Mouse (Mus musculus): ENCODE measurements around the gene Pdgfa. TPM values are rescaled to one million over a fixed set of nuclear protein-coding genes. Genes with fewer than 3 reads are reported as not detected.
A peak's percentile ranks its signal among the peaks of the same experiment; 100 is the strongest.

Pdgfa gene
- total RNA-seq, 2 experiments from 2014 or later = 20.1 to 33.5 TPM

DNA sequence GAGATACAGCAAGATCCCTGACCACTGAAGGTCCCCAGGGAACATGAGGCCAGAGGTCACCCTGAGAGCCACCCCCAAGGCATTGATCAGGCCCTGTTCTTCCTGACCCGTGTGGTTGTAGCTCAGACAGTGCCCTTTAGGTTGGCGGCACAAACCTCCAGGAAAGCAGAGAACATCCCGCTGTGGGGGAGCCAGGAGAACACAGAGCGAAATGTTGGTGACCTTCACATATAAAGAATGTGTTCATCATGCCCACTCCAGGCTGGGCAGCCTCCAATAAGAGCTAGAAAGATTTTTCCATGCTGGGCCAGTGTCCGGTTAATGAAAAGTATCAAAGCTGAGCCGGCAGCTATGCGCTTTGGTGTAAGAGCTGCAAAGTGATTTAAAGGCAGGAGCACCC, 43.2 kb downstream of the Pdgfa start:
- no peak for DNase-seq

DNA sequence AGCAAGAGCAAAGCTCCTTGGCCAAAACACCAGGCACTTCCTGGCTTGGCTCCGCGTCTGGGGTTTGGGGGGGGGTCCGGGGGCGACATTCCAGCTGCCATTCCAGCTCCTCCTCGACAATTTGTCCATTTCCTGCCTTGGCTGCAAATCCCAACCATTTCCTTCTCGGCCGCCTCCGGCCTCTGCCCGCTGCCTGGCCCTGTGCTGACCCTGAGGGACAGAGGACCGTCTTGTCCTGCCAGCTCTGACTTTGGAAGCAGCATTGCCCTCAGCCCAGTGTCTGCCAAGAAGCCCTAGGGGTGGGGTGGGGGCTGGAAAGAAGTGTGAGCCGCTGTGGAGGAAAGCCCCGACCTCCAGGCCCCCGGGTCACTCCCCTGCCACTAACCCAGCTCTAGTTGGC, 44.2 kb downstream of the Pdgfa start:
- DNase-seq = no peak

DNA sequence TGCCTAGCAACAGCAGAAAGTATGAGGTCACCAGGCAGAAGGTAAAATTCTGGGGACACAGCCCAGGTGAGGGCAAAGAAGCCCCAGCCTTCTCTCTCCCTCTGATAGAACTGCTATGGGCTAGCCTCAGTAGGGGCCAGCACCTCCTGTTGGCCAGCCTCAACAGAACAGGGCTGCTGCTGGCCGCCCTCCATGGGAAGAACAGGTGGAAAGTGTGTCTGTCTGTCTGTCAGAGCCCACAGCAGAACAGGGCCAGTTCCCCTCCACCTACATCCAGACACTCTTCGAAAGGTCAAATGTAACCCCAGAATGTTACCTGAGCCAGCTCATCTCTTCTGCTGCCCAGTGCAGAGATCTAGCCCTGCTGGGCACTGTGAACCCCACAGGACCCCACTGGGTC, 45.9 kb downstream of the Pdgfa start:
- peak; percentile 47 for DNase-seq

DNA sequence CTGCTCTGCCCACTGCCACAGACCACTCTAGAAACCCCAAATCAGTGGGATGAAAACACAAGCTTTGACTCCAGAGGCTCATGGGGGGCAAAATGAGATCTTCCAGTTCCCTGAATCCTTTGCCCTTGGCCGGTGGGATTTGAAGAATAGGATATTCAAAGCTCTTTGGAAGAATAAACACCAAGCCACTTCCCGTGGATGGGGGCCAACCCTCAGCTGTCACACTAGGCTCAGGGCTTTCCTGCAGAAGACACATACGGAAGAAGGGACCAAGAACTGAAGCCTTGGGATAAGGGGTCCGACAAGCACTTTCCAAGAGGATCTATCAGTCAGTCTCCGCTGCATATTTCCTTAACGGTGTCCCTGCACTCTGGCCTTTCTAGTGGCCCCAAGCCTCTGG, 48.0 kb downstream of the Pdgfa start:
- DNase-seq = no peak

DNA sequence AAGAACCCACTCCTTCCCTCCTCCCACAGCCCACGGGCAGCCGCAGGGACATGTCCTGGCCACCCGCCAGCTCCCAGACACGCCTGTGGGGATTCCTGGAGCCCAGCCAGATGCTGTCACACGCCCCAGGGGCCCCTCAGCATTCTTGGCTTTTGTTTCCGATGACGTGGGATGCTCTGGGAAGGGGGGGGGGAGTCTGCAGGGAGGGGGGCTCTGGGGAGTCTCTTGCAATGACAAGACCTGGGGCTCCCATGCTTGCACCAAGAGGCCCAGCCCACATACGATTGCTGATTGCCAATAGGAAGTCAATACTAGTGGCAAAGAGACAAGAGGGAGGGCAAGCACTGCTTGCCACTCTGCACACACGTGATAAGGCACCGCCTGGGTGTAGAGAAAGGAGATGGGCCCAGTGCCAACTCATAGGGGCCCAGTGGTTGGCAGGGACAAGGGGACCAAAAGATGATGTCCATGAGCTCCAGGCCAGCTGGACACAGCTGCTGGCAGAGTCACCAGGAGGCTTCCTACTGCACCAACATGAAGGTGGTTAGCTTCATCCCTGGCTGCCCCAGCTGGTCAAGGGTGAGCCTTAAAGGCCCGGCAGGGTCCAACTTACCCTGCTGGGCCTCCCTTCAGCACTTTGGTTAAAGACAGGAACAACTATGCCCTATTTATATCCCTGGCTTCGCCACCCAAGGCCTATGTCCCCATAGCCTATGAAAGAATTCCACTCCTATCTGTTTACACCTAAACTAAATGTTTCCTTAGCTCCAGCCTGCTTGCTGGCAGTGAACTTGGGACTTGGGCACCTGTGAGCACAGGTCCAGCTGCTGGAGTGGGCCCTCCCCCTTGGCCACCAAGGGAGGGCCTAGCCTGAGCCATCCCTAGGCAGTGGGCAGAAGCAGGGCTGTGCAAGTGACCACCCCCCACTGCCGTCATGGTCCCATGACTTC, 48.9 kb downstream of the Pdgfa start:
- DNase-seq = peak; percentile 67

DNA sequence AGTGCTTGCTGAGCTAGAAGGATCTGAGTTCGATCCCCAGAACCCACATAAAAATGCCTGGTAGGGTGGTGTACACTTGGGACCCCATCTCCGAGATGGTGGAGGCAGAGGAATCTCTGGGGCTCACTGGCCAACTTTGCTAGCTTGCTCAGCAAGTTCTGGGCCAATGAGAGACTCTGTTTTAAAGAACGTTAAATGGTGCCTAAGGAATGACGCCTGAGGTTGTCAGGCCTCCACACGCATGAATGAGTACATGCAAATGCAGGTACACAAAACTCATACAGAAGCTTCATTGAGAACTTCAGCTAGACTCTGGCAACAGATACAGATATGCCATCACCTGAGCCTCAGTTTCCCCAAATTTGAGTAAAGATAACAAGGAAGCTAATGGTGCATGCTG, 49.7 kb downstream of the Pdgfa start:
- no peak for DNase-seq

DNA sequence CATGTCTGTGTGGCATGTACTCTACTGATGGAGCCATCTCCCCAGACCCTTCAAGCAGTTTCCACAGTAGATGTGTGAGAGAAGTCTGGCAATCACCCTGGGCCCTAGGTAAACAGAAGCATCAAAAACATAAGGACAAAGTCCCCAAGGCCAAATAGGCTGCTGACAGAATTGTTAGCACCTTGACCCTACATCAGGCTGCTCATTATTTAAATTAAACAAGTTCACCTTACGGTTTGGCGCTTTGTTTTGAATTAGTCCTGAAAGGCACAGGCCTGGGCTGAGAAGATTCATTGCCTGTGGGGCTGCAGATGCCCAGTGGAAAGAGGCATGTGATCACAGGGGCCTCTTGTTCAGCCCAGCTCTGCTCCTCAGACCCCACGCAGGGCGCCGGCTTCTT, 50.2 kb downstream of the Pdgfa start:
- DNase-seq = no peak

DNA sequence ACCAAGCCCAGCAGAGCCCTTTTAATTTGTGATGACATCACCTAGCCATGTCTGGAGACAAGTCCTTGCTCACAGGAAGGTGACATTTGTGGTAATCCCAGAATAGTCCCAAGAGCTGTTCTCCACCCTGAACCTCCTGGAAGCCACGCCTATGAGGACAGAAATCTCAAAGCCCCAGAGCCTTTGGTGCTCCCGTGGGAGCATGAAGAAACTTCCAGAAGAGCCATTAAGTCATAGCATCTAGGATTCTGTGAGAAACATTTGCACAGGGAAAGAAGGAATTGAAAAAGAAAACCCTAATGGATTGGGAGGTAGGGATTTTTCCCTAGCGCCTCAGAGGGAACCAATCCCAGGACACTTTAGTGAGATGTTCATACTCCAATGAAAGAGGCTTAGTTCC, 52.2 kb downstream of the Pdgfa start:
- no peak for DNase-seq

DNA sequence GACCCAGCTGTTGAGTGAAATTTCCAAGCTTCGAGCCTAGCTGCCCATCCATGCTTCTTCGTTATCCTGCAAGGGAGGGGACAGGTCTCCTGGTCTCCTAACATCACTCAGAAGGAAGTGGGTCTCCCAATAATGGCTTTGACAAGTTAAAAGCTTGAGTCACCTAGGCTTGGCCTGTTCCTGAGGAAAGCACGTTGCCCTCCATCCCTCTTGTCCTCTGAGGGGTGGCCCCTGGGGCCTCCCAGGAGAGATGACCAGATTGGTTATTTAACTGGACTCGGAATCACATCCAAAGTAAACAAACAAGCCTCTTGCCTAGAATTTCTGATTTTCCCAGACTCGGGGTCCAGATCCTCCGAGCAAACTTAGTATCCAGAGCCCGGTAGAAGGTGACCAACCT, 52.6 kb downstream of the Pdgfa start:
- no peak for DNase-seq

DNA sequence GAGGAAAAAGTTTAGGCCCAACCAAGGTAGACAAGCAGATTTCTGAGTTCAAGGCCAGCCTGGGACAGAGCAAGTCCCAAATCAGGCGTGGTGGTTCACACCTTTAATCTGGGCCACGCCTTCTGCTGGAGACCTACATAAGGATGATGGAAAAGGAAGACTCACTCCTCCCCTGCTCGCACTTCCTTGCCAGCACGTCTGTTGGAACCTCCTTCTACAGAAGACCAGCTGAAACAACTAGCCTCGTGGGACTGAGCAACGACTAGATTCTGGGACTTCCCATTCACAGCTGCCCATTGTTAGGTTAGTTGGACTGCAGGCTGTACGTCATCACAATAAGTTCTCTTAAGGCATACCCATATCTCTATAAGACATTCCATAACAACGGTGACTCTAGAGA, 55.3 kb downstream of the Pdgfa start:
- DNase-seq = no peak

DNA sequence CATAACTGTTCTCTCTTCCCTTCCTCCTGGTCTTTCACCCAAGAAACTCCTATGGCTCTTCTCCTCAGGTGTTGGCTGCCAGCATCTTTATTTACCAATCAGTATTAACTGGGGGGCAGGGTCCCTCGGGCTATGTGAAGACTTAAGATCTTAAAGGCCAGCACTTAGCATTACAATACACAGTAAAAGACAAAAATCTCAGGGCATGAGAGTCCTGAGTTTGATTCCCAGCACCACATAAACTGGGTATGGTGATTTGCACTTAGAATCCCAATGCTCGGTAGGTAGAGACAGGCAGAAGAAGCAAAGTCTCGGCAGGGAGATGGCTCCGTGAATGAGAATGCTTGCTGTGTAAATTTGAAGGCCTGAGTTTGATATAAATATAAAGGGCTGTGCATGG, 56.6 kb downstream of the Pdgfa start:
- DNase-seq = no peak

DNA sequence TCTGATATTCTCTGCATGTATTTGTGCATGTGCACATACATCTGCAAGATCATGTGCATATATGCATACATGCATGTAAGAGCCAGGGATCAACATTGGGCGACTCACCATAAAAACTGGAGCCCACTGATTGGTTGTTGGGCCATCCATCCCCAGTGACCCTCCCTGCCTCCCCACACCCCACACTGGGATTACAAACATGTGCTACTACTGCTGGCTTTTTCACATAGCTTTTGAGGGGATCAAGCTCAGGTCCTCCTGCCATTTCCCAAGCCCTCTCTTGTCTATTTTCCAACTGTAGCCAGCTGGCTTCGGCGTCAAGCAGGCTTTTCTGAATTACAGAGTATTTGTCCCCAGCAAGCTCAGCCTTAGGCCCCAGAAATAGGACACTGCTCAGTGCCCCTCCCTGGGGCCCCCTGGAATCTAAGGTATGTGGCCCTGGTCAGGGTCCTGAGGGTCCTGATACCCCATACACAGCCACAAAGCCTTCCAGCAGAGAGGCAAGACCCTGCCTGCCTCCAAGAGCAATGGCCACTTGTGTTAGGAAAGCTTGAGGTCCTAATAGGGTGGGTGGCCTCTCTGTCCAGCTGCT, 58.5 kb downstream of the Pdgfa start:
- no peak for DNase-seq

DNA sequence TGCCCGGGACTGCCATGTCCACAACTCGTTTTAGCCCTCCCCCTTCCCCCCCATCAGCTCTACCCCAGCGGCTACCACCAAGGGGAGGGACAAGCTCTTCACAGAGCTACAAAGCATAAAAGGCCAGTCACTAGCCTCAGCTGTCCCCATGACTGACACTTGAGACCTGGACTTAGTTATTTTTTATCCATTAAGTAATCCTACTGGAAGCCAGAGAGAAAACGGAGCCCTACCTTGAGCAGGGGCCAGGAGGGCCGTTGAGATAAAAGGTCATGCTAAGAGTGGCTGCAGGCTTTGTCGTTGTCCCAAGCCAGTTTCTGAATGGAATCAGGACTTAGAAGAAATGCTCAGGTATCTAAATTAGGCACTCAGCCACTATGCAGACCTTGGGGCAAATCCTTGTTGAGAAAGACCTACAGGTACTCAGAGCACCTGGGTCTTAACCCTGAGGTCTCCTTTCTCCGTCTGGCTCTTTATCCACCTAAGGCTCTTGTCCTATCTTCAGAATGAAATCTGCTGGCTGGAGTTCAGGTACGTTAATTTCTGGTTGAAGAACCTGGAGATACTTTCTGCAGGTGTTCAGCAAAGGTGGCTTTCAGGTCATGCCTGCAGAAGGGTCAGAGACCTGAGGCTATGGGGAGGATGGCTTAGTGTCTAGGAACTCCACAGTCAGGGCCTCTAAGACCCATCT, 60.6 kb downstream of the Pdgfa start:
- no peak for DNase-seq

DNA sequence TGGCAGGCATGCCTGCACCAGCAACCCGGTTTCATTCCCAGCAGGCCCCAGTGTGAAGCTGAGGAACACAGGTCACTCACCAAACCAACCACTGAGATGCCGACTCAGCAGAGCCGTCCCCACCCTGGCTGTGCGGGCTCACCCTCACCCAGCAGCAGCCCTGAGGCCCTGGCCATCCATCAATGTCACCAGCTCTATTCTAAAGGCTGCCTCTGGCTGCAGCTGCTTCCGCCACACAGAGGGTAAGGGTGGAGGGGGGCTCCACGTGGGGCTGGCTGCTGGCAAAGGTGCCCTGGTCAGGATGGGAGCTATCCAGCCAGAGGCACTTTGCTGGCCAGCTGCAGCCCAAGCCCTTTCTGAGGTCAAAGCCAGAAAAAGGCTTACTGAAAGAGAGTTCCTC, 62.6 kb downstream of the Pdgfa start:
- DNase-seq = no peak

DNA sequence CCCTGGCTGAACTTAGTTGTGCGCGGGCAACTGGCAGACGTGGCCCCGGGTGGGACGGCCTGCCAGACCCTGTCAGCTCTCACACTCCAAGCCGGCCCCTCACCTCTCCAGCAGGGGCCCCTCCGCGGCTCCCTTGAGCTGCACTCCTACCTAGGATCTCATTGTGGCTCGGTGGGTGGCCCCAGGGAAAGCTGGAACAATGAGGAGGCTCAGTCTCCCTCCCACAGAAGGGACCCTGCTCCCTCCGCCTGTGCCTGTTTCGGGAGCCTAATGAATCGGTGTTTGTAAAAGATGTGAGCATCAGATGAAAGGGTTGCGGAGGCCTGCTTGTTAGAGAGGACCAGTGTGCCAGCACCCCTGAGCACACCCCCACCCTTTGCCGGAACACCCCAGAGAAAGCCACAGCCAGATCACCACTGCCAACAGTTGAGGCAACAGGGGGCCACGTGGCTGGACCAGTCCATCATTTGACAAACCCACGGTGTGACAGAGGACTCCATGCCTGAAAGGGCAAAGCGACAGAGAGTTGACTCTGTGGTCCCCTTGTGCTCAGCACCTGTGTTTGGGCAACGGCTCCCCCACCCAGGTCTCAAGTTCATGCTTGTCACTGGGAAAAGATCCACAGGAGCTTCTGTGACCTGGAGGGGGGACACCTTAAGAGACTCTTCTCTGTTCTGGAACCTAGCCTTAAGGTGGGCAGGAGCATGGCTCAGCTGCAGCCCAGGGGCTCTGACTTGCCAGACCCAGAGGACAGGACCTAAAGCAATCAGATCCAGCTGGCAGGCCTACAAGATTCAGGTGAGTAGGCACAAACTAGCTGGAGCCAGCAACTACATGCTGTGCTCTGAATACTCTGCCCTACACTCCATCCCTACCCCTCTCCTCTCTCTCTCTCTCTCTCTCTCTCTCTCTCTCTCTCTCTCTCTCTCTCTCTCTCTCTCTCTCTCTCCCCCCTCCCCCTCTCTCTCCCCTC, 64.4 kb downstream of the Pdgfa start:
- no peak for DNase-seq

DNA sequence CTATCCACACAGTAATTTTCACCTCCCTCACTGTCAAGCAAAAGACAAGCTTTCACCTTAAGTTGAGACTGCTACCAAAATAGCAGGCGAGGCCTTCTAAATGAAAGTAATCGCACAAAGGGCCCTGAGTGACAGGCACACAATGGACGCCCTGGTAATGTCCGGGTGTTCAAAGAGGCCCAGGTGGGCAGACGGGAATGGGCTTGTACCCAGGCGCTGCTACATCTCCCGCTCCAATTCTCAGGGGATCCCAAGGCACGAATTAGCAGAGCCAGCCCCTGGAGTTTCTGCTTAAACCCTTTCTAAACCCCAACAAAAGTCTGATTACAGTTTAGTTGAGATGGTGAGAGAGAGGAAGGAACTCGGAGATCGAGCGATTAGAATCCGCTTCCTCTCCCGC, 65.3 kb downstream of the Pdgfa start:
- no peak for DNase-seq

DNA sequence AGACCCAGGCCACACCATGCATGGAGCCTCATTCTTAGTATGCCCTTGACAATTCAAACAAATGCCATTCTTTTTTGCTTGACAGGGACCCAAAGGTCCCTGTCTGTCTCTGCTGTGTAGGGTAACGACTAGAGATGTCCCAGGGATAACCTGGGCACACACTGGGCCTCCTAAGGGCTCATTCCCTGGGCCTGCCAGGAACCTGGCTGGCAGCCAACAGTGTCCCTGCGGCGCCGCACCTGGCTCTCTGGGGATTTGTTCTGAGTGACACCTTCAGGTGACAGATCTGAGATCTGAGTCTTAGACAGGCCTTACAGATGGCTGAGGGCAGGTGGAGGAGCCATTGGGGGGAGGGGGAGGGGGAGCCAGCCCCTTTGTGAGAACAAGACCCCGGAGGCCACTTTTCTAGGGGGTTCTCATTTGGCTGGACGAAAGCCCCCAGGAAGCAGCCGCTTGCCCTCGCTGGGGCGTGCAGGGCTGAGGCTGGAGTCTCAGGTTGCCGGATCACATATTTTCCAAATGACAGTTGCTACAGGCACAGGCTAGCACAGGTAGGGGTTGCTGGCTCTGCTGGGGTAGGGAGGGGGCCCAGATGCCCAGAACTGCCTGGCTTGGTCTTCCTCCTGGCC, 67.2 kb downstream of the Pdgfa start:
- no peak for DNase-seq

Measured in gastrocnemius, postnatal 10 days (tissue).